Mouse (Mus musculus): Measurements from ENCODE around the gene Ptpn12. TPM values are rescaled to one million over a fixed set of nuclear protein-coding genes. Genes with fewer than 3 reads are reported as not detected.
A peak's percentile ranks its signal among the peaks of the same experiment; 100 is the strongest.

Ptpn12 gene
- total and polyA plus RNA-seq, 3 experiments, result 3.2 to 16.5 (median 12.7) TPM

DNA sequence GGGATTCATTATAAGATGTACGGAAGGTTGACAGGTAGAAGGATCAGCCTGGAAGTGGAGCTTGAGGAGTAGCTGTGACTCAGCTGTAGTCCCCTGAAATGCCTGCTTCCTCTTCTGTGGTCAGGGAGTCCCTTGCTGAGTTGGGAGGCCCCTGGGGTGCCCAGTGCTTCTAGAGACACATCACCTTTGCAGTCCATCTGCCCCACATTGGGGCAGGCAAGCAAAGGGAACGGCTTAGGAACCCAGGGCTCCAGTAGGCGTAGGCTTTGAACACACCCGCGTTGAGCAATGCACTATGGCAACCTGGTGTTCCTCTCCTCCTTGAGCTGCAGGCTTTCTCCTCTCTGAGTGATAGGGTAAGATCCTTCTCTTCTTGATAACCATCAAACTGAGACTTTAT is 82.6 kb downstream of the Ptpn12 start:
- dilution Hi-C loops (cut with MboI; ENCODE audit: extremely low pct_ligation_motif_present, extremely low pct_unique_long_range_greater_than_20kb, low sequenced_read_pairs) (no loop called here), in situ Hi-C loops (cut with MboI; ENCODE audit: low pct_ligation_motif_present, low pct_unique_long_range_greater_than_20kb, low sequenced_read_pairs) (loop anchor here (25.0 kb wide), 1 partner anchor 186 kb away; no protein-coding TSS in a partner anchor)
- H3K9ac ChIP-seq (ENCODE audit: insufficient read depth, low read depth), result no peak overlapping the region
- no peaks in the 10 kb centered on the region for H3K9me3 ChIP-seq (replicated peaks; ENCODE audit: low read length)
- peak; percentile 51 for DNase-seq (ENCODE audit: extremely low read depth)
- no peaks in the 10 kb centered on the region for H3K79me2 ChIP-seq (replicated peaks; ENCODE audit: control insufficient read depth, extremely low read depth, insufficient read depth, poor library complexity, severe bottlenecking)
- H3K36me3 ChIP-seq (replicated peaks in 1 of 2; ENCODE audit: control insufficient read depth in 1 of 2, insufficient read depth in 1 of 2, low read length in 1 of 2), result no peaks in the 10 kb centered on the region
- no peak overlapping the region for H3K4me3 ChIP-seq (replicated peaks in 1 of 3; ENCODE audit: low read depth in 2 of 3, low read length in 2 of 3, poor library complexity in 1 of 3)
- no peaks in the 10 kb centered on the region for H3K27me3 ChIP-seq (replicated peaks)
- no peak overlapping the region for H3K27ac ChIP-seq (ENCODE audit: insufficient read depth, low read depth)
- peaks cover 10 to 37% of the 10 kb centered on the region in 2 experiments for H3K4me1 ChIP-seq (ENCODE audit: control insufficient read depth in 1 of 2, insufficient read depth in 2 of 2)
- peak overlapping the region; percentile 32; the same call in 1 of the 2 replicates for H3K4me2 ChIP-seq (ENCODE audit: insufficient read depth, low read depth, poor library complexity, severe bottlenecking)
- TF ChIP-seq IRF4 (IDR thresholded peaks at IDR 0.05; ENCODE audit: low read depth, low read length) (peak; percentile 60; the same call in 1 of the 2 replicates), POLR2A (IDR thresholded peaks at IDR 0.05; ENCODE audit: low read depth, low read length) (no peak), EP300 (IDR thresholded peaks at IDR 0.05; ENCODE audit: low read length) (peak; percentile 77), ETS1 (conservative IDR thresholded peaks at IDR 0.05; ENCODE audit: low read depth, low read length) (peak; percentile 45)

DNA sequence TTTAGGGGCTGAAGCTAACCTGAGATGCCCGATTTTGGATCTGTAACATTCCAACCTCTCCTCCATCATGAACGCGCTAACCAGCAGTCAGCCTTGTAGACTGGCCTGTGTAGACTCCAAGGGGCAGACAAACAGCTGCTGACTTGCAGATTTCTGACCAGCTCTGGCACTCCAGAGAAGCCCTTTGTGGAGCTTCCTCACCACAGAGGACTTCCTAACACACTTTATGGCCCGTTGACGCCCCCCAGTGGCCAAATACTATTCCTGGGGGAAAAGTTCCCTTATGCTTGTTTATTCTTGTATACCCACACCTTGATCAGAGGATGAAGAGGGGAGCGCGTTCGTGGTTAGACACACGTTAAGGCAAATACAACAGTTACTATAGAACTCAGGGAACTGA is 86.7 kb downstream of the Ptpn12 start:
- peaks cover 7 to 35% of the 10 kb centered on the region in 2 experiments for H3K4me1 ChIP-seq (ENCODE audit: control insufficient read depth in 1 of 2, insufficient read depth in 2 of 2)
- peaks cover 0 to 6% of the 10 kb centered on the region in 2 experiments for H3K36me3 ChIP-seq (replicated peaks in 1 of 2; ENCODE audit: control insufficient read depth in 1 of 2, insufficient read depth in 1 of 2, low read length in 1 of 2)
- 0 out of 2 replicates have a peak overlapping the region, but pooled peaks have one; percentile 27 for H3K27ac ChIP-seq (ENCODE audit: insufficient read depth, low read depth)
- 0 out of 2 replicates have a peak overlapping the region, but pooled peaks have one; percentile 5 for H3K4me2 ChIP-seq (ENCODE audit: insufficient read depth, low read depth, poor library complexity, severe bottlenecking)
- H3K79me2 ChIP-seq (replicated peaks; ENCODE audit: control insufficient read depth, extremely low read depth, insufficient read depth, poor library complexity, severe bottlenecking), result no peaks in the 10 kb centered on the region
- H3K27me3 ChIP-seq (replicated peaks), result no peaks in the 10 kb centered on the region
- in situ Hi-C loops (cut with MboI; ENCODE audit: low pct_ligation_motif_present, low pct_unique_long_range_greater_than_20kb, low sequenced_read_pairs) (loop anchor here (10.0 to 25.0 kb wide), 2 partner anchors 54 to 182 kb away; no protein-coding TSS in a partner anchor), dilution Hi-C loops (cut with MboI; ENCODE audit: extremely low pct_ligation_motif_present, extremely low pct_unique_long_range_greater_than_20kb, low sequenced_read_pairs) (no loop called here)
- DNase-seq (ENCODE audit: extremely low read depth), result peak; percentile 90
- H3K4me3 ChIP-seq (replicated peaks in 1 of 3; ENCODE audit: low read depth in 2 of 3, low read length in 2 of 3, poor library complexity in 1 of 3), result peak overlapping the region in 2 of 3 experiments; percentile 34 to 48
- H3K9ac ChIP-seq (ENCODE audit: insufficient read depth, low read depth), result no peak overlapping the region
- TF ChIP-seq TBP (conservative IDR thresholded peaks at IDR 0.05; ENCODE audit: low read depth, low read length) (no peak), MXI1 (IDR thresholded peaks at IDR 0.05; ENCODE audit: low read depth, low read length) (no peak), UBTF (IDR thresholded peaks at IDR 0.05; ENCODE audit: low read depth, low read length) (no peak), CHD2 (IDR thresholded peaks at IDR 0.05; ENCODE audit: low read length) (no peak), RCOR1 (conservative IDR thresholded peaks at IDR 0.05; ENCODE audit: low read depth, low read length) (no peak), EP300 (IDR thresholded peaks at IDR 0.05; ENCODE audit: low read length) (no peak), MAZ (IDR thresholded peaks at IDR 0.05; ENCODE audit: low read depth, low read length) (no peak), MYC (IDR thresholded peaks at IDR 0.05; ENCODE audit: low read depth, low read length) (no peak), USF1 (IDR thresholded peaks at IDR 0.05; ENCODE audit: low read depth, low read length) (no peak), MAX (IDR thresholded peaks at IDR 0.05; ENCODE audit: low read length) (no peak), RAD21 (IDR thresholded peaks at IDR 0.05; ENCODE audit: low read depth, low read length) (peak; percentile 88), JUN (IDR thresholded peaks at IDR 0.05; ENCODE audit: insufficient read depth, low read depth, low read length) (no peak), ZC3H11A (IDR thresholded peaks at IDR 0.05; ENCODE audit: low read depth, low read length) (peak; percentile 11; the same call in 1 of the 2 replicates), POLR2A (IDR thresholded peaks at IDR 0.05; ENCODE audit: low read depth, low read length) (no peak), ZNF384 (IDR thresholded peaks at IDR 0.05; ENCODE audit: low read depth, low read length) (no peak), POLR2AphosphoS2 (IDR thresholded peaks at IDR 0.05; ENCODE audit: low read depth, low read length) (no peak), ZMIZ1 (IDR thresholded peaks at IDR 0.05; ENCODE audit: low read depth, low read length) (no peak), SMC3 (IDR thresholded peaks at IDR 0.05; ENCODE audit: low read depth, low read length) (peak; percentile 77), TCF12 (IDR thresholded peaks at IDR 0.05; ENCODE audit: low read depth, low read length) (no peak), MAFK (IDR thresholded peaks at IDR 0.05; ENCODE audit: insufficient replicate concordance, low read length) (peak; percentile 71; the same call in 1 of the 2 replicates), SIN3A (IDR thresholded peaks at IDR 0.05; ENCODE audit: low read length) (no peak), NRF1 (IDR thresholded peaks at IDR 0.05; ENCODE audit: low read depth, low read length) (no peak), IRF4 (IDR thresholded peaks at IDR 0.05; ENCODE audit: low read depth, low read length) (no peak), HCFC1 (IDR thresholded peaks at IDR 0.05; ENCODE audit: low read depth, low read length) (no peak), USF2 (conservative IDR thresholded peaks at IDR 0.05; ENCODE audit: low read depth, low read length) (no peak), CHD1 (IDR thresholded peaks at IDR 0.05; ENCODE audit: low read depth, low read length) (no peak), NELFE (IDR thresholded peaks at IDR 0.05; ENCODE audit: low read depth, low read length) (no peak), ZKSCAN1 (IDR thresholded peaks at IDR 0.05; ENCODE audit: borderline replicate concordance, low read depth, low read length) (no peak), ETS1 (conservative IDR thresholded peaks at IDR 0.05; ENCODE audit: low read depth, low read length) (no peak; the same call in 1 of the 2 replicates), PAX5 (IDR thresholded peaks at IDR 0.05; ENCODE audit: low read length) (no peak), CTCF (conservative IDR thresholded peaks at IDR 0.05 in 1 of 2, IDR thresholded peaks at IDR 0.05 in 1 of 2; ENCODE audit: low read depth in 2 of 2, low read length in 2 of 2) (peak; percentile 33 to 79)
- H3K9me3 ChIP-seq (replicated peaks; ENCODE audit: low read length), result peaks cover 2% of the 10 kb centered on the region
